Mouse (Mus musculus) gastrocnemius, postnatal 25 days (tissue): Measurements from ENCODE around the gene Tmem151b. TPM values are rescaled to one million over a fixed set of nuclear protein-coding genes. Genes with fewer than 3 reads are reported as not detected.

Experiments
- DNase-seq: peaks from one replicate; pipeline ENCODE4 v3.0.0; 2022
- long read RNA-seq, 2 experiments: library from polyadenylated mRNA; stranded (forward); transcript quantifications; one replicate each; pipeline ENCODE4 v2.0.0; 2021
- total RNA-seq, 2 experiments: library from RNA; stranded (reverse); gene quantifications; 1 replicate in 1 of 2; 2 replicates in 1 of 2; pipeline ENCODE4 v1.2.3; 2021

Gene Tmem151b
- total RNA-seq, result not detected
- long read RNA-seq, experiment 1, result 0 reads
- long read RNA-seq, experiment 2, result 0 reads

DNA sequence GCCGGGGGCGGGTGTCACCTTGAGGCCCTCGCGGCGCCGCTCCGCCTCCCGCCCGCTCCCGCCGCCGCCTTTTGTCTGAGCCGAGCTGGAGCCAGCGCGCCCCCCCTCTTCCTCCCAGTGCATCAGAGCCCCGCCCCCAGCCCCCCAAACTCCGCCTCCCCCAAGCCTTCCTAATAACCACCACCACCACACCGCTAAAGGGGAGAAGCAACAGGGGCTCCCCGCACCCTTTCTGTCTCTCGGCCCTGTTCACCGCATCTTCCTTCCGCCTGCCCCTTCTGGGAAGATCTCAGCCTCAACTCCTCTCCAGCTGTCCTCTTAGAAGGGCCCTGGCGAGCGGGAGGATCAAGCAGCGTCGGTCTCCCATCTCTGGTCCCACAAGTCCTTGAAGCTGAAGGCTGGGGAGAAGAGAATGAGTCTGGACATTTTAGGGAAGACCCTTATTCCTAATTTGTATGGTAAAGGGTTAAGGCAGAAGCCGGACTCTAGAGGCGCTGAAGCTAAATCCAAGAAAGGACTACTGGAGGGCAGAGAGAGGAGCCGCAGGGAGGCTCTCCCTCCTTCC, at the start of gene Tmem151b:
Gene Tmem151b (minus strand): TSS at position 61 of the 565 bp plus-strand sequence.
- DNase-seq, result no peak

DNA sequence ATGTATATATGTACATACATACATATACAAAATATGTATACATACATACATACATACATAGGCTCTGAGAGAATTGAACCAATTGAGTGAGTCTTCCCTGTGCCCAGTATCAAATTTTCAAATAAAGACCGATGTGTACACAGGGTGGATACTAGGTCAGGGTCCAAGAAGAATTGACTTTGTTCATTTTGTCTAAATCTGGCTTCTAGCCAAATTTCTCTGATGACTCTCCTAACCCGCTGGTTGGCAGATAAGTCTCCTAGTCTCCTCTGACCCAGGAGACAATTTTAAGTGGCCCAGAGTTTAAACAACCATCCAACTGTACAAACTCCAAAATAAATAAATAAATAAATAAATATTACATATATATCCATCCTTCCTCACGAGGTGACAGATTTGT, 49.4 kb upstream of the Tmem151b start:
- no peak for DNase-seq

GRCm38 (mm10) chr17:45598376-45598775, 48.9 kb upstream of the Tmem151b start:
- DNase-seq, result no peak

DNA sequence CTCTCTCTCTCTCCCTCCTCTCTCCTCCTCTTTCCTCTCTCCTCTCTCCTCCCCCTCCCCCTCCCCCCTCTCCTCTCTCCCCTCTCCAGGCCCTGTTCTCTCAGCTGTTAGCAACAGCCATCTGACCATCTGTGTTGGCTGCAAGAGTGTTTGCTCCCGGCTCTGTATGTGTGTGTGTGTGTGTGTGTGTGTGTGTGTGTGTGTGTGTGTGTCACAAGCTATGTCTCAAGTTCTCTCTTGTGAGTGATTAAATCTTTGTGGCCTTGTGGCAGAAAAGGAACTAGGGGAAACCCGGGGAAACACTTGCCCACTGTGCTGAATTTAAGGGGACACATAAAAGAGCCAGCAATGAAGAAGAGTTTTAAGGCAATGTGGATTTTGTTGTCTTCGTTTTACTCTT, 48.3 kb upstream of the Tmem151b start:
- DNase-seq, result peak; percentile 73

- DNase-seq, result peak; percentile 89
These were observed 47.3 kb upstream of the Tmem151b start for GRCm38 (mm10) chr17:45596631-45597396.

DNA sequence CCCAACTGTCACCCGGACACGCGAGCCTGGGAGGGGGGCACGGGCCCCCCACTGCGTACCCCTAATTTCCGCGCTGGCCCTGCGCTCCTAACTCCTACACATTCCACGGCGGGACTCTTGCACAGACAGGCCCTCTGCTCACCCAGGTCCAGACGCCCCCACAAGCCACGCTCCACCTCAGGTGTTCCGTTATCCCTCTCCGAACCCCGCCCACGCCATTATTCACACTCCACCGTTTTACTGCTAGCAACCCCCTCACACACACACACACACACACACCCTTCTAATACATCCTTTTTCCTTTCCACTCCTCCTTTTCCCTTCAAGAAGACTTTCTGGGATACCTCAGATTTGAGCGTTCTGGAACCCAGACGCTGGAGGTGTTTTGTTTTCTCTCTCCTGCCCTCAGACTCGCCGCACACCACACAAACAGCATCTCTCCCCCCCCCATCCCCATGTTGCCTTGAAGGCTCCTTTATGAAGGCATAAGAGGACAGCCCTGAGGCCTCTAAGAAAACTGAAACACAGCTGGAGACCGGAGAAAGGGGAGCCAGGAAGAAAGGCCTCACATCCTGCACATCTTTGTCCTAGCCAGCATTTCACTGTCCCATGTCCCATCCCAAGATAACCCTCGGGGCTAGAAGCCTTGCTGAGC, 46.4 kb upstream of the Tmem151b start:
- DNase-seq, result no peak

DNA sequence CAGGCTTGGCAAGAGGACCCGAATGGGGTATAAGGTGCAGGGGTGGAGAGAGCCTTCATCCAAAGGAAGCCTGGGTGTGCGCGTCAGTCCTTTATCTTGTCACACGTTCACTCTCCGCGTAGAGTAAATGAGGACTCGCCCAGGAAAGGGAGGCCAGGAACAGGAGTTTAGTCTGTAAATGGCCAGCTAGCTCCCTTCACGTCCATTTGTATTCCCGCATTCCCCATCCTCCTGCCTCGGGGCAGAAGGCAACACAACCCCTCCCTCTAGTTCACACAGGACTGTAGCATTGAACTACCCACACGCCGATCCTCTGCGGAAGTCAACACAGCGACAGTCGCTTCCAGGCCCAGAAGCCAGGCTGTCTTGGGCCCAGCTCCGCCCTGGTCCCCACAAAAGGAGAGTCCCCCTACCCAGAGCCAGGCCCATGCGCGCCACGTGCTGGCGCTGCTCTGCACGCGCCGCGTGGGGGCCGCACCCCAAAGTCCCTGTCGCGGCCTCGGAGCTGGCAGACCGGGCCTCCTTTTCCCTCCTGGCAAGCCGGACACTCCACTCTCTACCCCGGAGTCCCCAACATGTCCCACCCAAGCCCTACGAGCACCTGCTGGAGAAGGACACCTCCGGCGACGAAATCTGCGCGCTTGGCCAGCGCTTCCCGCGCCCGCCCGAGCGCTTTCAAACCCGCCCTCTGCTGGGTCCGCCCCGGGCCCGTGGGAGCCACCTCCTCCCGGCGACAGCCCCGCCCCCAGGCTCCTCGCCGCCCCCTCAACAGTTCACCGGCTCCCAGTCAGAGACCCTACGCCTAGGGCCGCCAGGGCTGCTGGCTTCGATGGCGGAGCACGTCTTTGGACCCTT, 45.6 kb upstream of the Tmem151b start:
- peak; percentile 85 for DNase-seq

GRCm38 (mm10) chr17:45594195-45594594, 44.7 kb upstream of the Tmem151b start:
- no peak for DNase-seq

DNA sequence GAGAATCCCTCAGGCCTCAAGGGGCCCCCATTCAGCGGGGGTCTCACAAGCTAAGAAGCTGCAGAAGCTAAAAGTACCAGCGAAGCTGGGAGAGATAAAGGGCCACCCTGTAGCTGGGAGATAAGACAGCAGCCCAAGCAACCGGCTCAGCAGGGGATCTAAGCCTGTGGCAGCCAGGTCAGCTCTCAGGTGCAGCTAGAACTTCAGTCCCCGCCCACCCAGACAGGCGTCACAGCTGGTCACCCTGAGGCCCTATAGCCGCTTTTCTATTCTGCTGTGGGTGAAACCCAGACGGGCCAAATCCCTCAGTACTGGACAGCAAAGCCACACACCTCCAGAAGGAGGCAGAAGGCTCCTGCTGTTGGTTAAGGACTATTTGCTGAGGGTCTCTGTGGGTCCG, 44.0 kb upstream of the Tmem151b start:
- DNase-seq, result no peak

- peak; percentile 82 for DNase-seq
These were observed 43.3 kb upstream of the Tmem151b start for GRCm38 (mm10) chr17:45592606-45593431.

DNA sequence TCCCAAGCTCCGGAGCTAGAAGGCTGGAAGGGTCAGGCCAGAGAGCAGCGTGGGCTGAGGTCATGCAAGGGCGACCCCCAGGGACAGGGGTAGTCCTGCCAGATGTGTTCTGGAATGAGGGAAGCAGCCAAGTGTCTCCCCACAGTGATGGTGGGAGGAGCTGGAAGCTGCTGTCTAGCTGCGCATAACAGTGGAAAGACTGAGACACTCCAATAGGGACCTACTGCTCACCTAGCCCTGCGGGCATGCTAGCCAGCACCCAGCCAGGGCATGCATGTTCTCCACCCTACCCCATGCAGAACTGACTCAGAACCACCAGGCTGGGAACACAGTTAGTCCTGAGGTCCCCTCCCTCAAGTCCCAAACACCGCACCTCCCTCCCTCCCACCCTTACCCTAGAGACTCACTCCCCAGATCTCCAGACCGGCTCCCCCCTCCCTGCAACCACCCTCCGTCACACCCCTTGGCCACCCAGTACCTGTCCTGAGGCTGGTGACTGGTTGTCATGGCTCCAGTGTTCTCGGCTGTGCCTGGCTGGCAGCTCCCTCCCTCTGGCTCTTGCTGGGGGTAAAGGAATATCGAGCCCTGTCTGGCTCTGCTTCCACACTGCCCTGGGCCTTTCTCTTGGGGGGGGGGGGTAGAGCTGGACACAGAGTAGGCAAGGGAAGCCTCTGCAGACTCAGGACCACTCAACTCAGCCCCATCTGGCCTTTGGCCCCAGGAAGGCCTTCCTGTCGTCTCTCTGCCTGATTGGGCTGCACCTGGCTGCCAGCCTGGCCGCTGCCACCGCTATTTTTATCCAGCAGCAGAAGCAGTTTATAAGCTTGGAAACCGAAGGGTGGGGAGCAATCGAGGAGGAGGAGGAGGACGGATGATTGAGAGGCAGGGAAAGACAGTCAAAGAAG, 42.5 kb upstream of the Tmem151b start:
- DNase-seq, result peak; percentile 87

DNA sequence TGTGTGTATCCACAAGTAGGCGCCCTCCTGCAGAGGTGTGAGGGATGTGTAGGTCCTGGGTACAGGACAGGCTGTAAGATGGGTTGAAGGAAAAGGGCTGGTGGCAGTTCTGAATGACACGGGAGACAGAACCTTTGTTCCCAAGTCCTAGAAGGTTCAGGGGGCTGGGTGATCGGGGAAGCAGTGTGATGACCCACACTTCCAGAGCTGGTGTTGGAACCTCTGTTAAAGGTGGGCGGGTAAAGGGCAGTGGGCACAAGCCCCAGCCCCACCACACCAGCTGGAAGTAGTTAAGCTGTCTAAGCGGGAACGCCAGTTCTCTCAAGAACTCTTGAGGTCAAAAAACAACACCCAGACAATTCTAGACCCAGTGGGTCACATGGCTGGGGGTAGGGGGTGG, 40.9 kb upstream of the Tmem151b start:
- no peak for DNase-seq

DNA sequence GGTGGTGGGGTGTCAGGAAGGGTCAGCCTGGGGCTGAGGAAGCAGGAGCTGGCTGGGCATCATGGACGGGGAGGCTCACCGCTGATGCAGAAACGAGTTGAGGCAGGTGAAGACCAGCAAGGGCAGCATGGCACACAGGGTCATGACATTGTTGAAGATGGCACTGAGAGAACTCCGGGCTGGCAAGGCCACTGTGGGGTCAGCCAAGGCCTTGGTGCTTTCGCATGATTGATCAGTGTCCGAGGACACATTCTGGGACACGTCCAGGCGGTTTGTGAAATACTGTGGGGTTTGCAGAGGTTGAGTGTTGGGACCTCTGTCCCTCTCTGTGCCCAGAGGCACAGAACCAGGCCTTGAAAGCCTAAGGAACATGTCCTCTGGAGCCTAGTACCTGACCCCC, 40.4 kb upstream of the Tmem151b start:
- DNase-seq, result no peak

DNA sequence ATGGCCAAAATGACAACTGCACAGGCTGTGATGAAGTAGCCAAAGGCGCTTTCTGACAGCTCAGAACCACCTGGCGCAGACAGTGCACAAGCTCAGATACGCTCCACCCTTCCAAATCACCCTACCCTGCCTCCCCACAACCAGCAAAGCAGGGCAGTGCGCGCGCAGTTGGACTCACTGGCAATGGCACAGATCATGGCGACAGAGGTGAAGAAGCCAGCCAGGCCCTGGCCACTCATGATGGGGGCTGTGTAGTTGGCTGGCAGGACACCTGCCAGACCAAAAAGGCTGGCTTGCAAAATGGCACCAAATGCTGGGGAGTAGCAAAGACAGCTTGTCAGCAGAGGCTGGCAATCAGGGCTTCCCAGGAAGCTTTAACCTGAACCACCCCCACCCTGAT, 39.8 kb upstream of the Tmem151b start:
- DNase-seq, result no peak

DNA sequence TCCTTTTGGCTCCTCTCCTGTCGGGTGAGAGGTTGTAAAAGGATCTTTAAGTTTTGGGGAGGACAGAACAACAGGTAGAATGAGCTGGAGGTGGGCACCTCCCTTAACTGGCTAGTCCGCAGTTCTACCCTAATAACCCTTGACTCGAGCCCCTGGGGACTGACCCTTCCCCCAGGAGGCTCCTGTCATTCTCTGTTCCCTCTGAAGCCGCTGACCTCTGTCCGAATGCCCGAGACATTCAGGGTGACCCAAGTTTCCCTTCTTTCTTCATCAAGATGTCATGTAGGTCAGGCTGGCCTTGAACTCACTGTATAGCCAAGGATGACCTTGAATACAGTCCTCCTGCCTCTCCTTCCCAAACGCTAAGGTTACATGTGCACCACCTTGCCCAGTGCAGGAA, 38.9 kb upstream of the Tmem151b start:
- no peak for DNase-seq

GRCm38 (mm10) chr17:45586449-45586837, 37.0 kb upstream of the Tmem151b start:
- no peak for DNase-seq

DNA sequence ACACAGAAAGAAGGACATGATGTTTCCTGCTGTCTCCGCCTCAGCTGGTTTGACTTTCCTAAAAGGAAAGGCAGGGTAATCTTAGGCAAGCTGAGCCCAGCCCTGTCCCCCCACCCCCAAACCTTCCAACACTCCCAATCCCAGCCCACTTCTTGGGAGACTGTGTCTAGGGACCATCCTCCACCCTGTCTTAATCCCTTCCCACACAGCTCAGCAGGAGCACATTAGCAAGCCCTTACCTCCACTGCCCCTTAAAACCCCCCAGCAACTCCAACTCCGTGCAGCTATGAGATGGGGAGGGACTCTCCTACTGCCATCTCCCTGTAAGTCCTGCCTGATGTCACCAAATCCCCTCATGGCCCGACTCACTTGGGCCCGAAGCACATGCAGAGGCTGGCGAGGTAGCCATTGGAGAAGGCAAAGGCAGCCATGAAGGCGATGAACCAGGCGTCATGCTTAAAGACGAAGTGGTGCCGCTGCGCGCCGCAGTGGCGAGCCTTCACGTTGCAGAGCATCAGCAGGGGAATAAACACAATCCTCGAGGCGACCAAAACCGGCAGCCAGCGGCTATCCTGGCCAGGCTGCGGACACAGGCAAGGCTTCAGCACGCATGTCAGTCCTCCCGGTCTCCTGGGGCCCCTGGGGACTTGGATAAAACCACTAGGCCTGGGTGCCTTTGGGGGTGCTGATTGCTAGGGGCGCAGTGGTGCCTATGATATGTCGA, 36.4 kb upstream of the Tmem151b start:
- no peak for DNase-seq

DNA sequence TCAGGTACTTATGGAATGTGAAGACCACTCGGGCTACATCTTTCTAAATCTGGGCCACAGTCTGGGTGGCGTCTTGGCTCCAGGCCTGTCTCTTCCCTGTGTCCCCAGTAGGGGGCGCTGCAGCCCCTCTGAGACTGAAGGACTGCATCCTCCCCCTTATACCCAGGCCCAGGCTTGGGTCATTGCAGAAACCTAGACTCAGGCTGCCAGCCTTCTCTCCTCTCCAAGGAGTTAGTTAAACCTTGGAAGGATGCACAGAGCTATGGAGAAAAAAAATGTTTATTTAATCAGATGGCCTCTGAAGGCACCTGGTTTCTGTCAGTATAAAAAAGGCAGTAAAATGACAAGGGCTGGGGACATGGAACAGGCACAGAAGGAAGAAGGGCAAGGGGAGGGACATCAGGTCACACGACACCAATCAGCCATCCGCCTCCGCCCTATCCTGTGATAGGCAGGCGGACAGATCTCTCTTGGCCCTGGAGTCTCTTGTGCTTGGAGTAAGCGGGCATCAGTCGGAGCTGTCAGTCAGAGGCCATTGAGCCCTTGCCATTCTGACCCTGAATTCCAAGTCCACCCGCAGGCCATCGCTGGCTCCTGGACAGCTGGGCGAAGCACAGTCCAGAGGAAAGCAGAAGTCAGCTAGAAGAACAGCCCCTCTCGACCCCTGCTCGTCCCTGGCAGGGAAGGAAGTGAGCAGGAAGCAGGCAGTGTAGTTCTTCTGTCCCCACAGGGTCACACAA, 35.6 kb upstream of the Tmem151b start:
- peak; percentile 80 for DNase-seq
